Mouse (Mus musculus): Measurements from ENCODE around the gene Sec14l3. TPM values are rescaled to one million over a fixed set of nuclear protein-coding genes. Genes with fewer than 3 reads are reported as not detected.
"Not testable (repeated sequence)": the region's sequence is repeated elsewhere in the genome, so short reads cannot be mapped to it uniquely, and the experiment has no call there.

Sec14l3 gene
- total RNA-seq, 1 experiment, result 0.22 TPM

- Histone ChIP-seq H3K36me3 (ENCODE audit: control insufficient read depth, insufficient read depth, low read length, poor library complexity, severe bottlenecking) (peaks cover 3% of the 10 kb centered on the region; the same call in 1 of the 2 replicates), H3K4me1 (ENCODE audit: control insufficient read depth in 2 of 2, insufficient read depth in 2 of 2, low read length in 2 of 2, poor library complexity in 1 of 2) (no peaks in the 10 kb centered on the region), H3K4me3 (ENCODE audit: insufficient read depth in 1 of 2, low read depth in 1 of 2, low read length in 2 of 2, poor library complexity in 1 of 2, severe bottlenecking in 1 of 2) (no peak overlapping the region), H3K9me3 (ENCODE audit: control insufficient read depth, insufficient read depth, low read depth, low read length) (no peaks in the 10 kb centered on the region), H3K9ac (ENCODE audit: insufficient read depth, low read depth, low read length, poor library complexity, severe bottlenecking) (no peak overlapping the region), H3K27ac (ENCODE audit: insufficient read depth, low read depth, low read length, poor library complexity, severe bottlenecking) (no peak overlapping the region)
- TF ChIP-seq HCFC1 (IDR thresholded peaks at IDR 0.05; ENCODE audit: borderline replicate concordance, insufficient read depth, low read length) (no peak), ZNF384 (IDR thresholded peaks at IDR 0.05; ENCODE audit: low read depth, low read length) (no peak), ZC3H11A (IDR thresholded peaks at IDR 0.05; ENCODE audit: borderline replicate concordance, low read depth, low read length) (no peak), MAFK (IDR thresholded peaks at IDR 0.05; ENCODE audit: insufficient read depth, low read depth, low read length) (no peak), CHD2 (IDR thresholded peaks at IDR 0.05; ENCODE audit: low read depth, low read length) (no peak)
- in situ Hi-C loops (cut with MboI; ENCODE audit: low sequenced_read_pairs in 2 of 2, unreplicated experiment in 2 of 2), result no loop called here
- DNase-seq (ENCODE audit: low read depth, low spot score), result no peak
These were observed 40.8 kb downstream of the Sec14l3 start for GRCm38 (mm10) chr11:4105444-4105843.

DNA sequence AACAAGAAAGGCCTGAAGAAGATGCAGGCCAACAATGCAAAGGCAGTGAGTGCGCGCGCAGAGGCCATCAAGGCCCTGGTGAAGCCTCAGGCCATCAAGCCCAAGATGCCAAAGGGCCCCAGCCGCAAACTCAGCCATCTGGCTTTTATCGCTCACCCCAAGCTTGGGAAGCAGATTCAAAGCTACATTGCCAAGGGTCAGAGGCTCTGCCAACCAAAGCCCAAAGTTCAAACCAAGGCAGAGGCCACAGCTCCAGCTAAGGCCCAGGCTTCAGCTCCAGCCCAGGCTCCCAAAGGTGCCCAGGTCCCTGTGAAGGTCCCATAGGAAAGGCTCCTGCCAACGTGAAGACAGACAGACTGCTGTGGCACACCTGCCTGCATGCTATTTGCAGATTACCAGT is 43.3 kb downstream of the Sec14l3 start:
- H3K4me3 ChIP-seq (ENCODE audit: insufficient read depth in 1 of 2, low read depth in 1 of 2, low read length in 2 of 2, poor library complexity in 1 of 2, severe bottlenecking in 1 of 2); H3K36me3 ChIP-seq (ENCODE audit: control insufficient read depth, insufficient read depth, low read length, poor library complexity, severe bottlenecking); H3K4me1 ChIP-seq (ENCODE audit: control insufficient read depth in 2 of 2, insufficient read depth in 2 of 2, low read length in 2 of 2, poor library complexity in 1 of 2); DNase-seq (ENCODE audit: low read depth, low spot score); in situ Hi-C loops (cut with MboI; ENCODE audit: low sequenced_read_pairs in 2 of 2, unreplicated experiment in 2 of 2); H3K9me3 ChIP-seq (ENCODE audit: control insufficient read depth, insufficient read depth, low read depth, low read length); H3K27ac ChIP-seq (ENCODE audit: insufficient read depth, low read depth, low read length, poor library complexity, severe bottlenecking); H3K9ac ChIP-seq (ENCODE audit: insufficient read depth, low read depth, low read length, poor library complexity, severe bottlenecking): not testable (repeated sequence)

- Histone ChIP-seq H3K36me3 (ENCODE audit: control insufficient read depth, insufficient read depth, low read length, poor library complexity, severe bottlenecking) (no peaks in the 10 kb centered on the region; the same call in 1 of the 2 replicates), H3K9me3 (ENCODE audit: control insufficient read depth, insufficient read depth, low read depth, low read length) (no peaks in the 10 kb centered on the region), H3K4me1 (ENCODE audit: control insufficient read depth in 2 of 2, insufficient read depth in 2 of 2, low read length in 2 of 2, poor library complexity in 1 of 2) (no peaks in the 10 kb centered on the region), H3K4me3 (ENCODE audit: insufficient read depth in 1 of 2, low read depth in 1 of 2, low read length in 2 of 2, poor library complexity in 1 of 2, severe bottlenecking in 1 of 2) (no peak overlapping the region), H3K27ac (ENCODE audit: insufficient read depth, low read depth, low read length, poor library complexity, severe bottlenecking) (no peak overlapping the region), H3K9ac (ENCODE audit: insufficient read depth, low read depth, low read length, poor library complexity, severe bottlenecking) (no peak overlapping the region)
- in situ Hi-C loops (cut with MboI; ENCODE audit: low sequenced_read_pairs in 2 of 2, unreplicated experiment in 2 of 2), result no loop called here
- DNase-seq (ENCODE audit: low read depth, low spot score), result no peak
- no peak for TF ChIP-seq ZNF384 (IDR thresholded peaks at IDR 0.05; ENCODE audit: low read depth, low read length)
- TF ChIP-seq CHD2 (IDR thresholded peaks at IDR 0.05; ENCODE audit: low read depth, low read length), result no peak
- no peak for TF ChIP-seq HCFC1 (IDR thresholded peaks at IDR 0.05; ENCODE audit: borderline replicate concordance, insufficient read depth, low read length)
- TF ChIP-seq MAFK (IDR thresholded peaks at IDR 0.05; ENCODE audit: insufficient read depth, low read depth, low read length), result no peak
- TF ChIP-seq ZC3H11A (IDR thresholded peaks at IDR 0.05; ENCODE audit: borderline replicate concordance, low read depth, low read length), result no peak
These were observed 44.0 kb downstream of the Sec14l3 start for GRCm38 (mm10) chr11:4108691-4109090.

DNA sequence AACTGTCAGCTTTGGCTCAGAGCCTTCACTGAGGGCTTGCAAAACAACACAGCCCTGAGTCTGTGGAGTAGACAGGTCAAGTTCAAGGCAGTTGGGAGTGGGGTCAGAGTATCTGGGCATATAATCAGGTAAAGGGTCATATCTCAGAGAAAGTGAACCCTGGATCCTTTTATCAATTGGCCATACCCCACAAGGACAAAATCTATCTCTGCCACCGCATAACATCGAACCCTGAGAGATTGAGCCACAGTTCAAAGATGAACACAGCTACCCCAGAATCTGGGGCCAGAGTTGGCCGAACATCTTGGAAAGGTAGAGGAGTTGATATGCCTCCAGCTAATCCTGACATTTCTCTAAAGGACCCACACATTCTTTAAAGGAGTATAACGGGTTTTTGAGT is 47.4 kb downstream of the Sec14l3 start:
- no peaks in the 10 kb centered on the region for H3K4me1 ChIP-seq (ENCODE audit: control insufficient read depth in 2 of 2, insufficient read depth in 2 of 2, low read length in 2 of 2, poor library complexity in 1 of 2)
- no peak overlapping the region for H3K27ac ChIP-seq (ENCODE audit: insufficient read depth, low read depth, low read length, poor library complexity, severe bottlenecking)
- in situ Hi-C loops (cut with MboI; ENCODE audit: low sequenced_read_pairs in 2 of 2, unreplicated experiment in 2 of 2), result no loop called here
- H3K4me3 ChIP-seq (ENCODE audit: insufficient read depth in 1 of 2, low read depth in 1 of 2, low read length in 2 of 2, poor library complexity in 1 of 2, severe bottlenecking in 1 of 2), result no peak overlapping the region
- no peak for DNase-seq (ENCODE audit: low read depth, low spot score)
- H3K9me3 ChIP-seq (ENCODE audit: control insufficient read depth, insufficient read depth, low read depth, low read length), result no peaks in the 10 kb centered on the region
- no peak overlapping the region for H3K9ac ChIP-seq (ENCODE audit: insufficient read depth, low read depth, low read length, poor library complexity, severe bottlenecking)
- TF ChIP-seq ZNF384 (IDR thresholded peaks at IDR 0.05; ENCODE audit: low read depth, low read length), result no peak
- TF ChIP-seq HCFC1 (IDR thresholded peaks at IDR 0.05; ENCODE audit: borderline replicate concordance, insufficient read depth, low read length), result no peak
- no peak for TF ChIP-seq CHD2 (IDR thresholded peaks at IDR 0.05; ENCODE audit: low read depth, low read length)
- no peak for TF ChIP-seq MAFK (IDR thresholded peaks at IDR 0.05; ENCODE audit: insufficient read depth, low read depth, low read length)
- TF ChIP-seq ZC3H11A (IDR thresholded peaks at IDR 0.05; ENCODE audit: borderline replicate concordance, low read depth, low read length), result no peak
- H3K36me3 ChIP-seq (ENCODE audit: control insufficient read depth, insufficient read depth, low read length, poor library complexity, severe bottlenecking), result no peaks in the 10 kb centered on the region; the same call in 1 of the 2 replicates

DNA sequence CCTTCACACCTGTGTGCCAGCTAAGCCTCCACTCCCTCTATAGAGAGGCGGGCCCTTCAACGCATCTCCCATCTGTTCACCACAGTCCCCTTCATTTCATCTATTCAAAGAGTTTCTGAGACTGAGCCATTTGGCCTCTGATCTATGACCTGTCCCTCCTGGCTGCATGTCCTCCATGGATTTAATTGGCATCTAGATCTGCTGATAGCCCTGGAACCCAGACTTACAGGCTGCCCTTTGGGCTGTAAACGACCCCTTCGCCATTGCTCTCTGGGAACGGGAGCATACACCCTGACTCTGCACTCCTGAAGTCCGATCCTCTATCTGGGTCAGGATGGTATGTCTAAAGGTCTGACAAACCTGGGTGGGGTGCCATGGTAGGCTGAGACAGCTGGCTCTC is 48.2 kb downstream of the Sec14l3 start:
- Histone ChIP-seq H3K27ac (ENCODE audit: insufficient read depth, low read depth, low read length, poor library complexity, severe bottlenecking) (no peak overlapping the region), H3K9ac (ENCODE audit: insufficient read depth, low read depth, low read length, poor library complexity, severe bottlenecking) (no peak overlapping the region), H3K4me1 (ENCODE audit: control insufficient read depth in 2 of 2, insufficient read depth in 2 of 2, low read length in 2 of 2, poor library complexity in 1 of 2) (no peaks in the 10 kb centered on the region), H3K4me3 (ENCODE audit: insufficient read depth in 1 of 2, low read depth in 1 of 2, low read length in 2 of 2, poor library complexity in 1 of 2, severe bottlenecking in 1 of 2) (no peak overlapping the region), H3K36me3 (ENCODE audit: control insufficient read depth, insufficient read depth, low read length, poor library complexity, severe bottlenecking) (no peaks in the 10 kb centered on the region; the same call in 1 of the 2 replicates), H3K9me3 (ENCODE audit: control insufficient read depth, insufficient read depth, low read depth, low read length) (no peaks in the 10 kb centered on the region)
- in situ Hi-C loops (cut with MboI; ENCODE audit: low sequenced_read_pairs in 2 of 2, unreplicated experiment in 2 of 2), result no loop called here
- no peak for DNase-seq (ENCODE audit: low read depth, low spot score)
- TF ChIP-seq ZNF384 (IDR thresholded peaks at IDR 0.05; ENCODE audit: low read depth, low read length) (no peak), CHD2 (IDR thresholded peaks at IDR 0.05; ENCODE audit: low read depth, low read length) (no peak), HCFC1 (IDR thresholded peaks at IDR 0.05; ENCODE audit: borderline replicate concordance, insufficient read depth, low read length) (no peak), MAFK (IDR thresholded peaks at IDR 0.05; ENCODE audit: insufficient read depth, low read depth, low read length) (no peak), ZC3H11A (IDR thresholded peaks at IDR 0.05; ENCODE audit: borderline replicate concordance, low read depth, low read length) (no peak)

All from ES-E14 (cell line).